Mouse (Mus musculus) kidney, adult 2 months (tissue): ENCODE measurements around the gene Swi5.

Experiments used
- CTCF ChIP-seq: fragments of 200-500 bp; conservative IDR thresholded peaks from 2 replicates; pipeline ENCODE4 v1.5.1; 2011; ENCODE audit warnings: low read depth, mild to moderate bottlenecking, control low read depth, low read length, moderate library complexity, mixed read lengths; ENCODE audit not compliant: insufficient read depth, insufficient read length
- POLR2A ChIP-seq: fragments of 200-500 bp; IDR thresholded peaks from one replicate; pipeline ENCODE4 v1.6.1; 2011; ENCODE audit warnings: low read depth, low read length, control low read depth

GRCm38 (mm10) chr2:32283986-32284385 is 3.9 kb downstream of the Swi5 start:
- TF ChIP-seq CTCF = no peak
- no peak for TF ChIP-seq POLR2A
